Mouse (Mus musculus): ENCODE measurements around the gene Wdr60. TPM values are rescaled to one million over a fixed set of nuclear protein-coding genes. Genes with fewer than 3 reads are reported as not detected.
A peak's percentile ranks its signal among the peaks of the same experiment; 100 is the strongest.
"Not testable (repeated sequence)": the region's sequence is repeated elsewhere in the genome, so short reads cannot be mapped to it uniquely, and the experiment has no call there.

Gene Wdr60
- polyA plus RNA-seq, 1 experiment from 2014 or later, result 23.1 TPM

- under 1% methylated on average over 68 of the region's 68 CpGs for WGBS
- Histone ChIP-seq H3K9ac (peak within 1 kb of the TSS; percentile 94), H3K4me1 (peaks cover 4% of the 10 kb centered on the region), H3K27me3 (no peaks in the 10 kb centered on the region), H3K36me3 (no peaks in the 10 kb centered on the region), H3K4me2 (peak within 1 kb of the TSS; percentile 90), H3K4me3 (peak within 1 kb of the TSS; percentile 76), H3K9me3 (no peaks in the 10 kb centered on the region), H3K27ac (peak within 1 kb of the TSS; percentile 99)
- peak; percentile 97 for ATAC-seq (ENCODE audit: insufficient number of reproducible peaks, low FRiP score, low TSS enrichment, low read depth)
Observed at GRCm38 (mm10) chr12:116280653-116281364, 18.0 kb upstream of the Wdr60 start, which contains the start of gene Esyt2. Gene Esyt2, plus strand, starts transcription at chr12:116281196.

DNA sequence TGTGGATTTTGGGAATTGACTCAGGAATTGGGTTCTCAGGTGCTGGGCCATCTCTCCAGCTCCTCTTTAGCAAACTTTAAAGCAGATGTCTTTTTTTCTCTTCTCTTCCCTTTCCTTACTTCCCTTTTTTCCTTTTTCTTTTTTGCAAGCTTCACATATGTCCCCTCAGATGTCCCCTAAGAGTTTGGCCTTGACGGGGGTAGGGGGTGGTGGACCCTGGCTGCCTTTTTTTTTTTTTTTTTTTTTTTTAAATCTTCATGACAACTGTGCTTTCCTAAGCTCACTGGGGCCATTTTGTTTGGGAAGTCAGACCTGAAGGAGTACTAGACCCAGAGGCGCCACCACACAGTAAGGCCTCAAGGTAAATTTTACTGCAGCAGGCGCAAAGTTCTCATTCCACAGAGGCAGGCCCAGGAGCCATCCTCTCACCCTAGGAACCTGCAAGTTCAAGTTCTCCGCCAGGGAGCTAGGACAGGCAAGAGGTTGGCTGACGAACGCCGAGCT, 17.4 kb upstream of the Wdr60 start:
- H3K27me3 ChIP-seq, result no peaks in the 10 kb centered on the region
- no peaks in the 10 kb centered on the region for H3K36me3 ChIP-seq
- H3K4me1 ChIP-seq, result peaks cover 4% of the 10 kb centered on the region
- H3K4me3 ChIP-seq, result peak overlapping the region; percentile 76
- H3K27ac ChIP-seq, result peak overlapping the region; percentile 99
- WGBS, result 3% methylated on average over 7 of the region's 7 CpGs
- H3K4me2 ChIP-seq, result peak overlapping the region; percentile 49
- H3K9me3 ChIP-seq, result no peaks in the 10 kb centered on the region
- peak overlapping the region; percentile 94 for H3K9ac ChIP-seq
- ATAC-seq (ENCODE audit: insufficient number of reproducible peaks, low FRiP score, low TSS enrichment, low read depth), result no peak

DNA sequence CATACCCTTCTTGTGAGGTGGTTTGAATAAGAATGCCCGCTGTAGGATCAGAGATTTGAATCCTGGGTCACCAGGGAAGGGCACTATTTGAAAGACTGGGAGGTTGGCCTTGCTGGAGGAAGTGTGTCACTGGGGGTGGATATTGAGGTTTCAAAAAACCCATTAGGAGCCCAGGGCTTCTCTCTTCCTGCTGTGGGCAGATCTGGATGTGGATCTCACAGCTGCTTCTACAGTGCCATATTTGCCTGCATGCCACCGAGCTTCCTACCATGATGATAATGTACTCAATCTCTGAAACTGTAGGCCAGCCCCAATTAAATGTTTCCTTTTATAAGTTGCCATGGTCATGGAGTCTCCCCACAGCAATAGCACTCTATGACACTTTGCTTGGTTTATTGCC, 16.4 kb upstream of the Wdr60 start:
- H3K4me1 ChIP-seq, result peaks cover 4% of the 10 kb centered on the region
- no peak overlapping the region for H3K27ac ChIP-seq
- no peaks in the 10 kb centered on the region for H3K9me3 ChIP-seq
- 89% methylated on average over 2 of the region's 2 CpGs for WGBS
- no peak for ATAC-seq (ENCODE audit: insufficient number of reproducible peaks, low FRiP score, low TSS enrichment, low read depth)
- no peaks in the 10 kb centered on the region for H3K27me3 ChIP-seq
- no peak overlapping the region for H3K9ac ChIP-seq
- H3K4me3 ChIP-seq, result no peak overlapping the region
- no peaks in the 10 kb centered on the region for H3K36me3 ChIP-seq
- H3K4me2 ChIP-seq, result no peak overlapping the region

GRCm38 (mm10) chr12:116278541-116278940, 15.7 kb upstream of the Wdr60 start:
- Histone ChIP-seq H3K4me1 (peaks cover 4% of the 10 kb centered on the region), H3K4me3 (no peak overlapping the region), H3K27me3 (no peaks in the 10 kb centered on the region), H3K9me3 (no peaks in the 10 kb centered on the region), H3K36me3 (no peaks in the 10 kb centered on the region), H3K9ac (no peak overlapping the region), H3K4me2 (no peak overlapping the region), H3K27ac (no peak overlapping the region)
- 79% methylated on average over 1 of the region's 1 CpGs for WGBS
- ATAC-seq (ENCODE audit: insufficient number of reproducible peaks, low FRiP score, low TSS enrichment, low read depth), result no peak

DNA sequence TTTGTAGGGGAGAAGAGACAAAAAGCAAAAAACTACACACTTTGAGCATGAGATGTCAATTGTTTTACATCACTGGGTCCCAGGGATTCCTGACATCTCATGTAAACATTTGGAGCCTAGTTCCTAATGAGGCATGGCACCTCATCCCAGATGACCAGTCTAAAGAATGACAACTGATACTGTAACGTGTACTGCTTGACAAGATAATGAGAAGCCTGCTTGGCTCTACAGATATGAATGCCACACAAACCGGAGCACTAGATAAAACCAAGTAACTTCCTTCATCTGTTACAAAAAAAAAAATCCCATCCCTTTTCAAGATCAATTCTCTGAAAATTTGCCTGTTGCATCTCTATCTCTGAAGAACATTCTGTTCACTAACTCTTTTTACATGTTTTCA, 14.1 kb upstream of the Wdr60 start:
- WGBS, result 67% methylated on average over 2 of the region's 2 CpGs
- H3K9me3 ChIP-seq, result no peaks in the 10 kb centered on the region
- no peak for ATAC-seq (ENCODE audit: insufficient number of reproducible peaks, low FRiP score, low TSS enrichment, low read depth)
- H3K27me3 ChIP-seq, result no peaks in the 10 kb centered on the region
- H3K9ac ChIP-seq, result no peak overlapping the region
- H3K4me2 ChIP-seq, result no peak overlapping the region
- no peak overlapping the region for H3K27ac ChIP-seq
- no peaks in the 10 kb centered on the region for H3K36me3 ChIP-seq
- H3K4me1 ChIP-seq, result peaks cover 2% of the 10 kb centered on the region
- no peak overlapping the region for H3K4me3 ChIP-seq

DNA sequence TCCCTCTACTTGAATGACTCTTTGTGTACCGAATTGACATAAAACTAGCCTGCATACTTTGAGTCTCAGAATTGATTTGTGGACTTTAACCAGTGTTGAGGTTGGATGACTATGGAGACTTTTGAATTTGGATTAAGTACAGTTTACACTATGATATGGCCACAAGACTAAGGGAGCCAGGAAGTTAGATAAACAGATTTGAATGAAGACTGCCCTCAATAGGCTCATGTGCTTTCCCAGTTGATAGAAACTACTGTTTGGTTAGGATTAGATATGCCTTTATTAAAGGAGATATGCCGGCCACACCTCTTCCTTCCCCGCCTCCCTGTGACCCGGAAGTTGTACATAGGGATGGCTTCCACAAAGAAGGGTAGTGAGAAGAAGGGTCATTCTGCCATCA, 12.8 kb upstream of the Wdr60 start:
- Histone ChIP-seq H3K4me3 (no peak overlapping the region), H3K27me3 (no peaks in the 10 kb centered on the region), H3K4me1 (no peaks in the 10 kb centered on the region), H3K9ac (no peak overlapping the region), H3K36me3 (no peaks in the 10 kb centered on the region), H3K27ac (no peak overlapping the region), H3K4me2 (no peak overlapping the region), H3K9me3 (no peaks in the 10 kb centered on the region)
- ATAC-seq (ENCODE audit: insufficient number of reproducible peaks, low FRiP score, low TSS enrichment, low read depth), result no peak
- 88% methylated on average over 4 of the region's 4 CpGs for WGBS

DNA sequence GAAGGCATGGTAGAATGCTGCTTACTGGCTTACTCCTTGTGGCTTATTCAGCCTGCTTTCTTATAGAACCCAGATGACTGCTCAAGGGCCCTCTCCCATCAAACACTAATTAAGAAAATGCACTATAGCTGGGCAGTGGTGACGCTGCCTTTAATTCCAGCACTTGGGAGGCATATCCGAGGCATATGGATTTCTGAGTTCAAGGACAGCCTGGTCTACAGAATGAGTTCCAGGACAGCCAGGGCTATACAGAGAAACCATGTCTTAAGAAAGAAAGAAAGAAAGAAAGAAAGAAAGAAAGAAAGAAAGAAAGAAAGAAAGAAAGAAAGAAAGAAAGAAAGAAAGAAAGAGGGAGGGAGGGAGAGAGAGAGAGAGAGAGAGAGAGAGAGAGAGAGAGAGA, 12.3 kb upstream of the Wdr60 start, which contains the start of gene Gm11027:
Gene Gm11027 (plus strand): TSS at position 301 of the 400 bp plus-strand sequence.
- not testable (repeated sequence) for H3K4me1 ChIP-seq; H3K4me3 ChIP-seq; H3K27me3 ChIP-seq; H3K4me2 ChIP-seq; ATAC-seq (ENCODE audit: insufficient number of reproducible peaks, low FRiP score, low TSS enrichment, low read depth); H3K36me3 ChIP-seq; H3K27ac ChIP-seq; H3K9ac ChIP-seq; H3K9me3 ChIP-seq
- WGBS, result 60% methylated on average over 2 of the region's 2 CpGs

DNA sequence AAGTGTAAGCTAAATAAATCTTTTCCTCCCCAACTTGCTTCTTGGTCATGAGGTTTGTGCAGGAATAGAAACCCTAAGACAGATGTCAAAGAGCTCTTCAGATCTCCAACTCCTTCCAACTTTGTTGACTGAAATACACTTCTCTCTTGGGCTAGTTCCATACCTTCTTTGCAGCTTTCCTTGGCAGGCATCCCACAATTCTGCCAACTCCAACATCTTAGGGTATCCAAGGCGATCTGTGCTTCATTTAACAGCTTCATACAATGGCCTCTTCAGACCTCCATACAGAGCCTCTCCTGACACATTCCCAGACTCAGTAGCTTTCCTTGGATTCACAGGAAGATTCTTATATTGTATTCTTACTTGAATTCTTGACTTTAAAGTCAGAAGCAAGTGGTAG, 10.9 kb upstream of the Wdr60 start:
- WGBS, result 42% methylated on average over 1 of the region's 1 CpGs

GRCm38 (mm10) chr12:116271071-116271470, 8.2 kb upstream of the Wdr60 start:
- 82% methylated on average over 2 of the region's 2 CpGs for WGBS
- H3K9me3 ChIP-seq, result no peaks in the 10 kb centered on the region
- H3K4me1 ChIP-seq, result no peaks in the 10 kb centered on the region
- H3K4me3 ChIP-seq, result no peak overlapping the region
- H3K36me3 ChIP-seq, result no peaks in the 10 kb centered on the region
- no peak overlapping the region for H3K4me2 ChIP-seq
- ATAC-seq (ENCODE audit: insufficient number of reproducible peaks, low FRiP score, low TSS enrichment, low read depth), result no peak
- no peak overlapping the region for H3K9ac ChIP-seq
- no peak overlapping the region for H3K27ac ChIP-seq
- H3K27me3 ChIP-seq, result no peaks in the 10 kb centered on the region

More for the DNA sequence above, 10.9 kb upstream of the Wdr60 start:
- Histone ChIP-seq H3K9me3 (no peaks in the 10 kb centered on the region), H3K36me3 (no peaks in the 10 kb centered on the region), H3K4me3 (no peak overlapping the region), H3K9ac (no peak overlapping the region), H3K4me1 (no peaks in the 10 kb centered on the region), H3K4me2 (no peak overlapping the region), H3K27ac (no peak overlapping the region), H3K27me3 (no peaks in the 10 kb centered on the region)
- ATAC-seq (ENCODE audit: insufficient number of reproducible peaks, low FRiP score, low TSS enrichment, low read depth), result no peak

- no peak for ATAC-seq (ENCODE audit: insufficient number of reproducible peaks, low FRiP score, low TSS enrichment, low read depth)
- Histone ChIP-seq H3K4me2 (no peak overlapping the region), H3K4me1 (no peaks in the 10 kb centered on the region), H3K27ac (no peak overlapping the region), H3K27me3 (no peaks in the 10 kb centered on the region), H3K9me3 (no peaks in the 10 kb centered on the region), H3K4me3 (no peak overlapping the region), H3K9ac (no peak overlapping the region), H3K36me3 (no peaks in the 10 kb centered on the region)
- 68% methylated on average over 1 of the region's 1 CpGs for WGBS
Observed at GRCm38 (mm10) chr12:116270538-116270937, 7.7 kb upstream of the Wdr60 start.

- Histone ChIP-seq H3K9ac (no peak overlapping the region), H3K4me1 (no peaks in the 10 kb centered on the region), H3K9me3 (no peaks in the 10 kb centered on the region), H3K27ac (no peak overlapping the region), H3K4me3 (no peak overlapping the region), H3K4me2 (no peak overlapping the region), H3K27me3 (no peaks in the 10 kb centered on the region), H3K36me3 (no peaks in the 10 kb centered on the region)
- no peak for ATAC-seq (ENCODE audit: insufficient number of reproducible peaks, low FRiP score, low TSS enrichment, low read depth)
- 67% methylated on average over 5 of the region's 5 CpGs for WGBS
Observed at GRCm38 (mm10) chr12:116269450-116269849, 6.6 kb upstream of the Wdr60 start.

GRCm38 (mm10) chr12:116265275-116265674, 2.5 kb upstream of the Wdr60 start:
- no peak for ATAC-seq (ENCODE audit: insufficient number of reproducible peaks, low FRiP score, low TSS enrichment, low read depth)
- WGBS, result 79% methylated on average over 2 of the region's 2 CpGs
- no peaks in the 10 kb centered on the region for H3K36me3 ChIP-seq

More at GRCm38 (mm10) chr12:116265275-116265674, 2.5 kb upstream of the Wdr60 start:
- Histone ChIP-seq H3K4me1 (no peaks in the 10 kb centered on the region), H3K27ac (no peak overlapping the region), H3K4me2 (no peak overlapping the region), H3K4me3 (no peak overlapping the region), H3K9ac (no peak overlapping the region), H3K27me3 (no peaks in the 10 kb centered on the region), H3K9me3 (no peaks in the 10 kb centered on the region)
